9 mouse cellular contexts compared by ENCODE assay signal in genomic region chr6:149408833-149409332, GRCm38 (mm10). TPM values are rescaled to one million over a fixed set of nuclear protein-coding genes. Genes with fewer than 3 reads are reported as not detected.
DNase-seq lines count a peak whose midpoint lies in the region; ATAC-seq and TF ChIP-seq lines count a peak whose summit lies in the region.
"Had no signal": no experiment of that assay in that cellular context is flagged by ENCODE, and none has a peak within 500 bp of the region (broad histone marks: within the 10 kb centered on the region; RNA-seq: fewer than 3 reads in every experiment).

TSS of gene Bicd1 (plus strand) at chr6:149408886.

- peaks cover 2% of the 10 kb centered on the region; the same call in 1 of the 2 replicates for H3K4me1 ChIP-seq in bone marrow macrophage, adult 2 months (ENCODE audit: control insufficient read depth, insufficient read depth, low read length)
- peaks cover 12% of the 10 kb centered on the region; the same call in 1 of the 2 replicates for H3K4me1 ChIP-seq in embryonic facial prominence, embryonic 15.5 days
- H3K4me1 ChIP-seq in kidney, embryonic 14.5 days (ENCODE audit: control insufficient read depth, insufficient read depth, low read length), result 0 out of 2 replicates have a peak, but pooled peaks cover 5% of the 10 kb centered on the region
- H3K4me1 ChIP-seq in limb, embryonic 14.5 days (ENCODE audit: control insufficient read depth, insufficient read depth, low read length), result peaks cover 6% of the 10 kb centered on the region; the same call in 1 of the 2 replicates
- peaks cover 12% of the 10 kb centered on the region for H3K4me1 ChIP-seq in midbrain, embryonic 16.5 days (ENCODE audit: control insufficient read depth, insufficient read depth, low read length)

- no peak for TF ChIP-seq POLR2A in bone marrow macrophage, adult 2 months (IDR thresholded peaks at IDR 0.05; ENCODE audit: borderline replicate concordance, low read depth, low read length)
- peak; percentile 48; the same call in 1 of the 2 replicates for TF ChIP-seq POLR2A in limb, embryonic 14.5 days (IDR thresholded peaks at IDR 0.05; ENCODE audit: borderline replicate concordance, extremely low read depth, insufficient read depth, insufficient read length)

- H3K9me3 ChIP-seq in embryonic facial prominence, embryonic 15.5 days (replicated peaks), result no peaks in the 10 kb centered on the region
- no peaks in the 10 kb centered on the region for H3K9me3 ChIP-seq in kidney, embryonic 14.5 days (ENCODE audit: control insufficient read depth, low read length)
- no peaks in the 10 kb centered on the region for H3K9me3 ChIP-seq in limb, embryonic 14.5 days (ENCODE audit: control insufficient read depth, low read length)
- no peaks in the 10 kb centered on the region for H3K9me3 ChIP-seq in midbrain, embryonic 16.5 days (replicated peaks; ENCODE audit: control insufficient read depth, low read length, poor library complexity, severe bottlenecking)

- no peaks in the 10 kb centered on the region for H3K36me3 ChIP-seq in embryonic facial prominence, embryonic 15.5 days
- H3K36me3 ChIP-seq in kidney, embryonic 14.5 days (ENCODE audit: control insufficient read depth, insufficient read depth, low read length), result no peaks in the 10 kb centered on the region
- H3K36me3 ChIP-seq in limb, embryonic 14.5 days (ENCODE audit: control insufficient read depth, insufficient read depth, low read length), result no peaks in the 10 kb centered on the region
- no peaks in the 10 kb centered on the region for H3K36me3 ChIP-seq in midbrain, embryonic 16.5 days (ENCODE audit: control insufficient read depth, insufficient read depth, low read length)

- H3K27ac ChIP-seq in bone marrow macrophage, adult 2 months (ENCODE audit: insufficient read depth, low read depth, low read length), result no peak within 1 kb of the TSS
- H3K27ac ChIP-seq in embryonic facial prominence, embryonic 15.5 days (replicated peaks), result no peak within 1 kb of the TSS
- H3K27ac ChIP-seq in kidney, embryonic 14.5 days (ENCODE audit: low read depth, low read length), result peak within 1 kb of the TSS; percentile 67; the same call in 1 of the 2 replicates
- no peak within 1 kb of the TSS for H3K27ac ChIP-seq in limb, embryonic 14.5 days (replicated peaks; ENCODE audit: low read depth, low read length)
- peak within 1 kb of the TSS; percentile 89 for H3K27ac ChIP-seq in midbrain, embryonic 16.5 days (ENCODE audit: low read length)

- no peaks in the 10 kb centered on the region for H3K27me3 ChIP-seq in embryonic facial prominence, embryonic 15.5 days
- H3K27me3 ChIP-seq in kidney, embryonic 14.5 days (ENCODE audit: control insufficient read depth, insufficient read depth, low read length), result no peaks in the 10 kb centered on the region
- no peaks in the 10 kb centered on the region for H3K27me3 ChIP-seq in limb, embryonic 14.5 days (ENCODE audit: control insufficient read depth, insufficient read depth, low read length)
- H3K27me3 ChIP-seq in midbrain, embryonic 16.5 days (ENCODE audit: control insufficient read depth, insufficient read depth, low read depth, low read length), result no peaks in the 10 kb centered on the region
- H3K27me3 ChIP-seq: CH12.LX had no signal

- H3K4me2 ChIP-seq in embryonic facial prominence, embryonic 15.5 days (replicated peaks), result peak within 1 kb of the TSS; percentile 94
- peak within 1 kb of the TSS; percentile 82 for H3K4me2 ChIP-seq in kidney, embryonic 14.5 days (replicated peaks; ENCODE audit: low read depth, low read length)
- peak within 1 kb of the TSS; percentile 62 for H3K4me2 ChIP-seq in limb, embryonic 14.5 days (replicated peaks; ENCODE audit: low read depth, low read length, severe bottlenecking)
- peak within 1 kb of the TSS; percentile 66 for H3K4me2 ChIP-seq in midbrain, embryonic 16.5 days (ENCODE audit: low read length)

- ATAC-seq in embryonic facial prominence, embryonic 15.5 days (ENCODE audit: insufficient number of reproducible peaks, low FRiP score, low TSS enrichment, low read depth), result peak; percentile 97
- peak; percentile 100 for ATAC-seq in kidney, embryonic 14.5 days (ENCODE audit: low FRiP score, low TSS enrichment)
- peak; percentile 99 for ATAC-seq in limb, embryonic 14.5 days (ENCODE audit: low FRiP score, low read depth)
- ATAC-seq in midbrain, embryonic 16.5 days, result peak; percentile 100

- peak; percentile 92 for DNase-seq in 416B (ENCODE audit: low read depth)
- DNase-seq in heart, adult 9 months (ENCODE audit: low spot score in 2 of 2), result peak; percentile 57 to 64
- peak; percentile 77 for DNase-seq in limb, embryonic 14.5 days (ENCODE audit: low spot score)
- DNase-seq in spleen, postnatal 10 days (ENCODE audit: low spot score in 2 of 2), result peak; percentile 18 to 49

- no peak for TF ChIP-seq CTCF in bone marrow macrophage, adult 2 months (IDR thresholded peaks at IDR 0.05; ENCODE audit: low read depth, low read length)

- peak within 1 kb of the TSS; percentile 72 for H3K4me3 ChIP-seq in bone marrow macrophage, adult 2 months (ENCODE audit: insufficient read depth, low read length)
- peak within 1 kb of the TSS; percentile 59 for H3K4me3 ChIP-seq in embryonic facial prominence, embryonic 15.5 days (replicated peaks)
- H3K4me3 ChIP-seq in kidney, embryonic 14.5 days (ENCODE audit: low read length), result peak within 1 kb of the TSS; percentile 65
- peak within 1 kb of the TSS; percentile 43 for H3K4me3 ChIP-seq in limb, embryonic 14.5 days (replicated peaks; ENCODE audit: low read length)
- H3K4me3 ChIP-seq in midbrain, embryonic 16.5 days (ENCODE audit: low read depth, low read length), result peak within 1 kb of the TSS; percentile 60

- peak within 1 kb of the TSS; percentile 5; the same call in 1 of the 2 replicates for H3K9ac ChIP-seq in embryonic facial prominence, embryonic 15.5 days
- H3K9ac ChIP-seq in kidney, embryonic 14.5 days (ENCODE audit: low read depth, low read length), result peak within 1 kb of the TSS; percentile 75
- H3K9ac ChIP-seq in limb, embryonic 14.5 days (ENCODE audit: low read depth, low read length, severe bottlenecking), result peak within 1 kb of the TSS; percentile 45
- peak within 1 kb of the TSS; percentile 75 for H3K9ac ChIP-seq in midbrain, embryonic 16.5 days (ENCODE audit: low read depth, low read length)

- under 1% methylated on average over 30 of the region's 30 CpGs for WGBS in embryonic facial prominence, embryonic 15.5 days
- under 1% methylated on average over 30 of the region's 30 CpGs for WGBS in kidney, embryonic 14.5 days
- WGBS in limb, embryonic 14.5 days, result under 1% methylated on average over 30 of the region's 30 CpGs
- WGBS in midbrain, embryonic 16.5 days, result 0% methylated on average over 30 of the region's 30 CpGs

RNA-seq across cellular contexts. Expression of gene Bicd1, which starts in this region (rescaled TPM):
- polyA plus RNA-seq in bone marrow macrophage, adult 2 months (2012; ENCODE audit: insufficient read depth, insufficient read length, missing spikeins), result 0.09 and 0.35 TPM in 2 replicates
- 3.2 and 3.6 TPM in 2 replicates for polyA plus RNA-seq in embryonic facial prominence, embryonic 15.5 days (2015; fragmentation: Nextera tagmentation; extraction: Ambion mirVana)
- 8.3 and 10.2 TPM in 2 replicates for polyA plus RNA-seq in kidney, embryonic 14.5 days (2014; fragmentation: Nextera tagmentation; extraction: Ambion mirVana)
- 1.5 and 2.0 TPM in 2 replicates for polyA plus RNA-seq in limb, embryonic 14.5 days (2012; rRNA removed)
- 2.7 and 3.2 TPM in 2 replicates for polyA plus RNA-seq in limb, embryonic 14.5 days (2014; fragmentation: Nextera tagmentation; extraction: Ambion mirVana)
- polyA plus RNA-seq in midbrain, embryonic 16.5 days (2015; fragmentation: Nextera tagmentation; extraction: Ambion mirVana), result 48.3 and 48.7 TPM in 2 replicates

Comparison
In these comparisons a context has a peak if more than half of its experiments do, and no peak if none do; other contexts are left out.
1. DNase-seq: peak in every context shown above with its lines; median percentile 92 in 416B; 77 in limb, embryonic 14.5 days; 60 in heart, adult 9 months; 34 in spleen, postnatal 10 days.
2. H3K27ac ChIP-seq: peak in kidney, embryonic 14.5 days (single experiment) and midbrain, embryonic 16.5 days (single experiment); none in bone marrow macrophage, adult 2 months (single experiment), embryonic facial prominence, embryonic 15.5 days (single experiment) and limb, embryonic 14.5 days (single experiment).
3. H3K9ac ChIP-seq: peak in every context shown above with its lines; median percentile 75 in kidney, embryonic 14.5 days; 75 in midbrain, embryonic 16.5 days; 45 in limb, embryonic 14.5 days; 5 in embryonic facial prominence, embryonic 15.5 days.
4. Peak in every context shown above with its lines, with median percentiles within 50 percentile points of each other: H3K4me3 ChIP-seq, ATAC-seq and H3K4me2 ChIP-seq.